Mouse (Mus musculus) lung, embryonic 16.5 days (tissue): Measurements from ENCODE around the gene Prss44. TPM values are rescaled to one million over a fixed set of nuclear protein-coding genes. Genes with fewer than 3 reads are reported as not detected.
A peak's percentile ranks its signal among the peaks of the same experiment; 100 is the strongest.
"Not testable (repeated sequence)": the region's sequence is repeated elsewhere in the genome, so short reads cannot be mapped to it uniquely, and the experiment has no call there.

Experiments used
- ATAC-seq: fragments of 200-750 bp; cut with Nextera tagmentation; 2 replicates; pipeline ENCODE4 v1.8.0; 2017; ENCODE audit warnings: low read depth, mild to moderate bottlenecking, moderate library complexity
- H3K27ac ChIP-seq: fragments of 300-500 bp; sonication (generic); 2 replicates; pipeline ENCODE4 v1.5.1; 2014; ENCODE audit warnings: mild to moderate bottlenecking, control low read depth, low read length
- H3K27me3 ChIP-seq: fragments of 300-500 bp; sonication (generic); 2 replicates; pipeline ENCODE4 v1.6.1; 2014; ENCODE audit warnings: low read depth, low read length, mixed read lengths; ENCODE audit not compliant: control insufficient read depth, insufficient read depth
- H3K36me3 ChIP-seq: fragments of 300-500 bp; sonication (generic); 2 replicates; pipeline ENCODE4 v1.6.1; 2014; ENCODE audit warnings: low read length; ENCODE audit not compliant: control insufficient read depth, insufficient read depth
- H3K4me1 ChIP-seq: fragments of 300-500 bp; sonication (generic); replicated peaks from 2 replicates; pipeline ENCODE4 v1.6.1; 2014; ENCODE audit warnings: low read length, mixed read lengths; ENCODE audit not compliant: control insufficient read depth, insufficient read depth
- H3K4me2 ChIP-seq: fragments of 300-500 bp; sonication (generic); 2 replicates; pipeline ENCODE4 v1.6.1; 2014; ENCODE audit warnings: low read depth, low read length, control low read depth
- H3K4me3 ChIP-seq: fragments of 300-500 bp; sonication (generic); 2 replicates; pipeline ENCODE4 v1.5.1; 2014; ENCODE audit warnings: mild to moderate bottlenecking, low read length, control low read depth
- H3K9ac ChIP-seq: fragments of 300-500 bp; sonication (generic); 2 replicates; pipeline ENCODE4 v1.6.1; 2014; ENCODE audit warnings: low read length, control low read depth
- H3K9me3 ChIP-seq: fragments of 300-500 bp; sonication (generic); 2 replicates; pipeline ENCODE4 v1.6.1; 2016; ENCODE audit warnings: low read length; ENCODE audit not compliant: control insufficient read depth
- WGBS: fragments of 180-500 bp; shearing (Covaris S2); extraction: QIAGEN DNeasy Blood & Tissue Kit; methylation state at CpG from one replicate; pipeline ENCODE4 v1.1.7; 2014; 5-methylcytosine and 5-hydroxymethylcytosine counted together
- polyA plus RNA-seq: library from polyadenylated mRNA; unstranded; fragments of >200 nt; fragmentation: Nextera tagmentation; extraction: Ambion mirVana; gene quantifications from 2 replicates; pipeline ENCODE4 v1.2.1, GENCODE M21; 2015

Gene Prss44
- polyA plus RNA-seq, 1 experiment from 2014 or later, result not detected

GRCm38 (mm10) chr9:110781731-110782130, 32.1 kb upstream of the Prss44 start:
- H3K9me3 ChIP-seq, result no peaks in the 10 kb centered on the region

DNA sequence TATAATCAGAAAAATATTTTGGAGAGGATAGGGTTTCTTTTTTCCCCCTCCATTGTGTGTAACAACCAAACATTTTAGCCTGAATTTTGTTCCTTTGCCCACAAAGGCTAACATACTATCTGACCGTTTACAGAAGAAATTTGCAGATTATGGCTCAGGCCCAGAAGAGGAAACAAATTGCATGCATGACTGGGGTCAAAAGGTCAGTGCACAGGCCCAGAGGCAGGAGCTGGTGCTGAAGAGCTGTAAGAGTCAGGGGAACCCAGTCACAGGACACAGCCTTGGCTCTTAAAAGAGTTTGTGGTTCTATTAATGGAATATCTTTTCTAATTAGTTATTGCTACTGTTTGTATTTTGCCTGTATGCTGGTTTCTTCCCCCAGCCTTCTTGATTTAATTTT, 30.2 kb upstream of the Prss44 start:
- H3K36me3 ChIP-seq, result no peaks in the 10 kb centered on the region
- H3K27me3 ChIP-seq, result no peaks in the 10 kb centered on the region
- ATAC-seq, result no peak
- WGBS, result 26% methylated on average over 1 of the region's 1 CpGs
- peaks cover 12% of the 10 kb centered on the region for H3K4me1 ChIP-seq
- H3K4me3 ChIP-seq, result no peak overlapping the region
- H3K9me3 ChIP-seq, result no peaks in the 10 kb centered on the region
- H3K4me2 ChIP-seq, result no peak overlapping the region
- no peak overlapping the region for H3K9ac ChIP-seq
- H3K27ac ChIP-seq, result no peak overlapping the region

More at GRCm38 (mm10) chr9:110781731-110782130, 32.1 kb upstream of the Prss44 start:
- Histone ChIP-seq H3K36me3 (no peaks in the 10 kb centered on the region), H3K9ac (peak overlapping the region; percentile 69), H3K4me2 (peak overlapping the region; percentile 92), H3K4me3 (peak overlapping the region; percentile 56), H3K27ac (peak overlapping the region; percentile 58), H3K27me3 (no peaks in the 10 kb centered on the region), H3K4me1 (peaks cover 15% of the 10 kb centered on the region)
- WGBS, result 0% methylated on average over 23 of the region's 23 CpGs
- peak; percentile 80 for ATAC-seq

DNA sequence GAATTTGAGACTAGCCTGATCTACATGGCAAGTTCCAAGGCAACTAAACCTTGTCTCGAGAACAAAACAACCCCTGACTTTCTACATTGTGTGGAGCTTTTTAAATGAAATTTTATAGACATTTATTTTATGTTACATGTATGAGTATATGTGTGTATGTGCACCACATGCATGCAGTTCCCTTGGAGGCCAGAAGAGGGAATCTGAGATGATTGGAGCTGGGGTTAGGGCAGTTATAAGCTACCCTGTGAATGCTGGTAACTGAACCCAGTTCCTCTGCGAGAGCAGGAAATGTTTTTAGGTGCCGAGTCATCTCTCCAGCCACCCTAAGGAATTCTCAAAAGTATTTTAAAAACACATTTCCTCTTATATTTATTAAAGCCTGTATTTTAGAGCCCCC, 25.6 kb upstream of the Prss44 start:
- Histone ChIP-seq H3K4me3 (no peak overlapping the region), H3K9ac (no peak overlapping the region), H3K27ac (no peak overlapping the region), H3K4me1 (no peaks in the 10 kb centered on the region), H3K4me2 (no peak overlapping the region), H3K27me3 (no peaks in the 10 kb centered on the region), H3K36me3 (no peaks in the 10 kb centered on the region), H3K9me3 (no peaks in the 10 kb centered on the region; the same call in 1 of the 2 replicates)
- 83% methylated on average over 3 of the region's 3 CpGs for WGBS
- ATAC-seq, result no peak

- Histone ChIP-seq H3K27me3 (no peaks in the 10 kb centered on the region), H3K4me1 (no peaks in the 10 kb centered on the region), H3K36me3 (no peaks in the 10 kb centered on the region), H3K9me3 (no peaks in the 10 kb centered on the region; the same call in 1 of the 2 replicates), H3K4me3 (no peak overlapping the region), H3K27ac (no peak overlapping the region), H3K4me2 (no peak overlapping the region), H3K9ac (no peak overlapping the region)
- 0 out of 2 replicates have a peak, but pooled peaks have one; percentile 23 for ATAC-seq
- 51% methylated on average over 4 of the region's 4 CpGs for WGBS
Measured at GRCm38 (mm10) chr9:110790462-110790861, 23.3 kb upstream of the Prss44 start.

DNA sequence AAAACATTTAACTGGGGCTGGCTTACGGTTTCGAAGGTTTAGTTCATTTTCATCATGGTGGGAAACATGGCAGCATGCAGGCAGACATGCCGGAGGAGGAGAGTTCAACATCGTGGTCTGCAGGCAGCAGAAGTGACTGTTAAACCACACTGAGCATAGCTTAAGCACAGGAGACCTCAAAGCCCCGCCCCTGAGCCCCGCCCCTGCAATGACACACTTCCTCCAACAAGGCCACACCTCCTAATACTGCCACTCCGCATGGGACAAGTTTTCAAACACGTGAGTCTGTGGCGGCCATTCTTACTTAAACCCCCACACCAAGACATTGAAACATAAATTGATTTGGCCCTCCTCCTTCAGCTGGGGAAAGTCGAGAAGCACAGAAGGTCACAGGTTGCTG, 16.8 kb upstream of the Prss44 start:
- H3K4me1 ChIP-seq, result no peaks in the 10 kb centered on the region
- H3K9me3 ChIP-seq, result no peaks in the 10 kb centered on the region
- 78% methylated on average over 10 of the region's 10 CpGs for WGBS
- H3K4me2 ChIP-seq, result no peak overlapping the region
- no peak overlapping the region for H3K9ac ChIP-seq
- ATAC-seq, result no peak
- no peaks in the 10 kb centered on the region for H3K27me3 ChIP-seq
- H3K36me3 ChIP-seq, result no peaks in the 10 kb centered on the region
- H3K4me3 ChIP-seq, result no peak overlapping the region
- H3K27ac ChIP-seq, result no peak overlapping the region

- Histone ChIP-seq H3K27me3 (no peaks in the 10 kb centered on the region), H3K27ac (no peak within 1 kb of the TSS), H3K9me3 (no peaks in the 10 kb centered on the region), H3K9ac (no peak within 1 kb of the TSS), H3K4me1 (no peaks in the 10 kb centered on the region), H3K36me3 (no peaks in the 10 kb centered on the region), H3K4me3 (no peak within 1 kb of the TSS), H3K4me2 (no peak within 1 kb of the TSS)
- 87% methylated on average over 14 of the region's 14 CpGs for WGBS
- no peak for ATAC-seq
Measured at GRCm38 (mm10) chr9:110797866-110798265, 15.9 kb upstream of the Prss44 start, which contains the start of gene Prss42. TSS of gene Prss42 (plus strand) at chr9:110798166.

GRCm38 (mm10) chr9:110800834-110801479, 12.8 kb upstream of the Prss44 start:
- H3K27ac ChIP-seq, result no peak overlapping the region
- H3K4me2 ChIP-seq, result no peak overlapping the region
- 82% methylated on average over 8 of the region's 8 CpGs for WGBS
- no peaks in the 10 kb centered on the region for H3K4me1 ChIP-seq
- H3K9ac ChIP-seq, result no peak overlapping the region
- no peak overlapping the region for H3K4me3 ChIP-seq
- H3K27me3 ChIP-seq, result no peaks in the 10 kb centered on the region
- no peaks in the 10 kb centered on the region for H3K9me3 ChIP-seq
- no peaks in the 10 kb centered on the region for H3K36me3 ChIP-seq
- no peak for ATAC-seq

DNA sequence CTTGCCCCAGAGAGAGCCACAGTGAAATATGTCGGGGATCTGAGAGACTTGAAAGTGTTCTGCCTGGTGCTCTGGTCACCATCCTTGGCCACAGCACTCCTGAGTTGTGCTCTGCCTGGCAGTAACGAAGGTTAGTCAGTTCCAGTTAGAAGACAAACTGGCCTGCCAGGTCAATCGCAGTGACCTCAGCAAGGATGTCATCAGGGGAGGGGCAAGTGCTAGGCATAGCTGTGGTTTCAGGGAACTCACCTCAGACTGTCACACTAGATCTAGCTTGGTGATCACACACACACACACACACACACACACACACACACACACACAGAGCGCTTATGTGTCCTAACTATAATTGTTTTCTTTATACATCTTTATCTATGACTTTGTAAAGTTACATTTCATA, 10.5 kb upstream of the Prss44 start:
- Histone ChIP-seq H3K27me3 (no peaks in the 10 kb centered on the region), H3K9me3 (no peaks in the 10 kb centered on the region), H3K4me3 (no peak overlapping the region), H3K36me3 (no peaks in the 10 kb centered on the region), H3K27ac (no peak overlapping the region), H3K4me2 (no peak overlapping the region), H3K4me1 (no peaks in the 10 kb centered on the region), H3K9ac (no peak overlapping the region)
- WGBS, result 70% methylated on average over 4 of the region's 4 CpGs
- no peak for ATAC-seq

DNA sequence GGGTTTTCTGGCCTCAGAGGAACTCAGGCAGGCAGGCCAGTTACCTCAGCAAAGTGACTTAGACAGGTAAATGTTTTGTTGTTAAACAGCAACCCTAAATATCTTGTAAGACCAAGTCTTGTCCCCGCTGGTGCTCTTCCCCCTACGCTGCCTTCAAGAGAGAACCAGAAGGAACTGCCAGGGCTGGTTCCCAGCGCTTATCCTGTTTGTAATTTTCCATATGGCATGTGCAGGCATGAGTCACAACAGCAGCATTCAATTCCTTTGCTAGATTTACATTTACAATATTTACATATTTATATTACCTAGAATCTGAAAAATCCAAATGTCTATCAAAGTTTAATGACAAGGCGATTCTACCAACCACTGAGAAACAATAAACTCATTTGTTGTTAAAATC, 3.7 kb upstream of the Prss44 start:
- H3K9ac ChIP-seq, result no peak overlapping the region
- H3K4me1 ChIP-seq, result no peaks in the 10 kb centered on the region
- H3K4me3 ChIP-seq, result no peak overlapping the region
- H3K36me3 ChIP-seq, result no peaks in the 10 kb centered on the region
- no peak overlapping the region for H3K4me2 ChIP-seq
- WGBS, result 81% methylated on average over 4 of the region's 4 CpGs
- no peak for ATAC-seq
- no peaks in the 10 kb centered on the region for H3K27me3 ChIP-seq
- no peaks in the 10 kb centered on the region for H3K9me3 ChIP-seq
- H3K27ac ChIP-seq, result no peak overlapping the region

GRCm38 (mm10) chr9:110820546-110820945, 6.8 kb downstream of the Prss44 start:
- H3K27ac ChIP-seq, H3K9ac ChIP-seq, H3K9me3 ChIP-seq, ATAC-seq, H3K27me3 ChIP-seq, H3K4me3 ChIP-seq, H3K4me2 ChIP-seq, H3K36me3 ChIP-seq, H3K4me1 ChIP-seq: not testable (repeated sequence)
